Mouse (Mus musculus) MEL-GATA-1-ER (cell line): ENCODE data around the gene Nr2c2ap.

Experiments
- DNase-seq: peaks from one replicate; pipeline ENCODE4 v3.0.0-alpha.2; 2012; ENCODE audit warnings: low read depth; ENCODE audit errors: extremely low read depth

Nr2c2ap gene

GRCm38 (mm10) chr8:70118726-70119700 lies 12.1 kb upstream of the Nr2c2ap start:
- no peak for DNase-seq

GRCm38 (mm10) chr8:70120667-70121066 lies 10.5 kb upstream of the Nr2c2ap start, which contains the start of gene Ncan:
Gene Ncan (minus strand): TSS chr8:70120873.
- no peak for DNase-seq

DNA sequence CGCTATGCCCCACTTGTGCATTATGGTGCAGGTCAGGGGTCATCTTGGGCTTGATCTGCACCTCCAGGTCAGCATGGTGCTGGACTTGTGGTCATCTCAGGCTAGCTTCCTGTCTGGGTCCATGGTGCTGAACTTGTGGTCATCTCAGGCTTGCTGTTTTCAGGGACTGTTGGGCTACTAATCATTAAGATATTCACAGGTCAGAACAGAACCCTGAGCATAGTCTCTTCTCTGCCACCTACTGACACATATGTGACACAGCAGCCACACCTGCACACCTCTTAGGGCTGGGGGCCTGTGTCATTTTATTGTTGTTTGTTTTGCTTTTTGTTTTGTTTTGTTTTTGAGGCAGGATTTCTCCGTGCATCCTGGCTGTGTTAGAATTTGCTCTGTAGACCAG lies 8.3 kb upstream of the Nr2c2ap start:
- no peak for DNase-seq

DNA sequence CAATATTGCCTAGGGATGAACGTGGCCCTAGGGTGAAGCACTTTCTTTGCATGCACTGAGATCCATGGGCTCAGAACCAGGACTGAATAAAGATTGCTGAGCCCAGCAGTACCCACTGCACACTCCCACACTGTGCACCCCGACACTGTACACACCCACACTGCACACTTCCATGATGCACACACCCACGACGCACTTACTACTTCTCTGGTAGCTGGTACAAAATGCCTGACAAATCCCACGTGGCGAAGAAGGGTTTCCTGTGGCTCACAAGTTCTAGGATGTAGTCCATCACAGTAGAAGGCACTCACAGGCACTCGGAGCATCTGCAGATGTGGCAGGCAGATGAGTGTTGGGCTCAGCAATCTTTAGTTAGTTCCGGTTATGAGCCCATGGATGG lies 6.1 kb upstream of the Nr2c2ap start:
- no peak for DNase-seq

- no peak for DNase-seq
These were observed 2.7 kb upstream of the Nr2c2ap start for GRCm38 (mm10) chr8:70128435-70128834.

GRCm38 (mm10) chr8:70129309-70129952 lies 1.7 kb upstream of the Nr2c2ap start:
- DNase-seq, result no peak

DNA sequence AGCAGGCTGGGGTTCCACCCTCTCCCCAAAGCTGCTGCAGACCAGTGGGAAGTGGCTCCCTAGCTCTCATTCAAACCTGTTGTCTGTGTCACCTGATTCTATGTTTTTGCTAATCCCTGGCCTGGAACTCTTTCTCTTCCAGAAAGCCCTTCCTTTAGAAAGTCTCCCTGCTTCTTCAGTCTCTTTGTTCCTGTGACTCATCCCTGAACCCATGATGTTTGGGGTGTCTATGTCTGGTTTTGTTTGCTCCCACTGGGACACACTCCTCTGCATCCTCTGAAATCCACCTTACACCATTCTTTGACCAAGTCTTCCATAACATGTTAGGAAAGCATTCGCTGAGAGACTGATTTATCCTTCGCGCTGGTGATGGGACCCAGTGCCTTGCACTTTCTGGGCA lies 1.1 kb upstream of the Nr2c2ap start:
- no peak for DNase-seq

DNA sequence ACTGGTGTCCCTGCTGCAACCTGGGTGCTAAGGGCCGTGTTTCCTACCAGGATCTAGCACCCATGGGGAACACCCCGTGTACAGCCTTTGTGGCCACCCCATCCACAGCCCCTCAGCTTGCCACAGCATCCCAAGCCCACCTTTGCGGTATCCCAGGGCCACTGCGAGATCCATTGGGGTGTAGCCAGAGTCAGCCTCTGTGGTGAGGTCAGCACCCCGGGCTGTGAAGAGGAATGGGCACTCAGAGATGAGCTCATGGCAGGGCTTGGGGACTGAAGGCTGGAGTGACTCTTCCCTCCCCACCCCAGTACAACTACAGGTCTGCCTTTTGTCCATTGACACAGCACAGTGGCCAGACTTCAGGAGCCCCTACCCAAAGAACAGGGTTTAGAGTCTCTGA lies 3.0 kb downstream of the Nr2c2ap start:
- DNase-seq, result no peak

DNA sequence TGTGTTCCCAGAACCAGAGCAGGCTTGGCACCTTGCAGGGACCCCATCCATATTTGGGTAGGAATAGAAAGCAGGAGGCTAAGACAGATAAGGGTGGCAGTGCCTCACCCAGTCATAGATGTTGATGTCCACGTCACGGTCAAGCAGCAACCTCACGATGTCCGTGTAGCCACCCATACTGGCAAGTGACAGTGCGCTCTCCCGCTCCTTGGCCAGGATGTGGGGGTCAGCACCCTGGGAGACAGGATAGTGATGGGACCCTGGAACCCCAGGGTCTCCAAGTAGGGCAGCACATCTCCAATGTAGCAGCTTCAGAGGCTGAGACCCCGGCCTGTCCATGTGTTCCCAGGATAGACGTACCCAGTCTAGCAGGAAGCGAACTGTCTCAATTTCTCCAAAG lies 3.8 kb downstream of the Nr2c2ap start:
- no peak for DNase-seq

GRCm38 (mm10) chr8:70136591-70136990 lies 5.5 kb downstream of the Nr2c2ap start:
- DNase-seq, result no peak

GRCm38 (mm10) chr8:70137890-70138289 lies 6.8 kb downstream of the Nr2c2ap start:
- no peak for DNase-seq

DNA sequence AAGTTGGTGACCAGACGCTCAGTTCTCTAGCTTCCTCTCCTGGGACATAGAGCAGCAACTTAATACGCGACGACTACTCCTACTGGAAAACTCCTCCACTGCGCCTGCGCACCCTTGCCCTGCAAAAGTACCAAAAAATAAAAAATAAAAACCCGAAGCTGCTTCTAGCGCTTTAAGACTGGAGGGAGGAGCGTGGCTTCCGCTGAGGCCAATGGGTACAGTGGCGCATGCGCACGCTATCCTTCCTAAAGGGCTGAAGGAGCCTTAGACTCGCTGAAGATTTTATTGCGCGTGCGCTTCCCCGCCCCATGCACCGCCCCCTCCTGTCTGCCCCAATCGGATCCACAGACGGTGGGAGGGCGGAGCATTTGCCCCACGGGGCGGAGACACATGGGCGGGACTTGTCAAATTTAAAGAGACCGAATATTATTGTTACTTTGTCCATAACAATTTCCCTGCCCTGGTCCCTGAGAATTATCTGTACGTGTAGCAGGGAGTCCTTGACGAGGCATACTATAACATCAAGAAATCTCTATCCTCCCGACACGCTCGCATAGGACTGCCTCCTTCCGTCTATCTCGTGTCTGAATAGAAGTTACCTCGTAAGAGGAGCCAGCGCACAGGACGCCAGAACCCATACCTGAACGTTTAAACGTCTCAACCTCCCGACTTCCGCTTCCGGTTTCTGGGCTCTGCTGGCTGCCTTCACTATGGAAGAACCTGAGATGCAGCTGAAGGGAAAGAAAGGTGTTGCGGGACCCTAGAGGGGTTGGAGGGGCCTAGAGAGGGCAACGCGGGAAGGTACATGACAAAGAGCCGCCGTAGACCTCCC lies 8.1 kb downstream of the Nr2c2ap start, which contains the start of the genes Rfxank, Borcs8 and Mef2b:
Rfxank (minus strand) TSS at position 129 of the 832 bp plus-strand sequence.
Borcs8 (plus strand) TSS at position 474 of the 832 bp plus-strand sequence.
Mef2b (plus strand) TSS at position 686 of the 832 bp plus-strand sequence.
- DNase-seq, result peak; percentile 97

DNA sequence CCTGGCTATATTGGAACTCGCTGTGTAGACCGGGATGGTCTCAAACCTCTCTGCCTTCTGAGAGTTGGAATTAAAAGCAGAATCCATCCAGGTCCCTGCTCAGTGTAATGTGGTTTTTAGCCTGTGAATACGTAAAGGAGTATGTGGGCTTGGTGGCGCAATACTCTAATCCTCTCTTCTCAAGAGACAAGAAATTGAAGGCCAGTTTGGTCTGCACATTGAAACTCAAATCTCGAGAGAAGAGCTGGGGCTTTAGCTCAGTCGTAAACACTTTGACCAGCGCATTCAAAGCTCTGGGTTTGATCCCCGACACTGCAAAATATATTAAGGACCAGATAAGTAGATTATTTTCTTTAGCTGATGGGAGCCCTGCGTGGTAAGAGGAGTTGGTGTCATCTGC lies 8.8 kb downstream of the Nr2c2ap start:
- no peak for DNase-seq

DNA sequence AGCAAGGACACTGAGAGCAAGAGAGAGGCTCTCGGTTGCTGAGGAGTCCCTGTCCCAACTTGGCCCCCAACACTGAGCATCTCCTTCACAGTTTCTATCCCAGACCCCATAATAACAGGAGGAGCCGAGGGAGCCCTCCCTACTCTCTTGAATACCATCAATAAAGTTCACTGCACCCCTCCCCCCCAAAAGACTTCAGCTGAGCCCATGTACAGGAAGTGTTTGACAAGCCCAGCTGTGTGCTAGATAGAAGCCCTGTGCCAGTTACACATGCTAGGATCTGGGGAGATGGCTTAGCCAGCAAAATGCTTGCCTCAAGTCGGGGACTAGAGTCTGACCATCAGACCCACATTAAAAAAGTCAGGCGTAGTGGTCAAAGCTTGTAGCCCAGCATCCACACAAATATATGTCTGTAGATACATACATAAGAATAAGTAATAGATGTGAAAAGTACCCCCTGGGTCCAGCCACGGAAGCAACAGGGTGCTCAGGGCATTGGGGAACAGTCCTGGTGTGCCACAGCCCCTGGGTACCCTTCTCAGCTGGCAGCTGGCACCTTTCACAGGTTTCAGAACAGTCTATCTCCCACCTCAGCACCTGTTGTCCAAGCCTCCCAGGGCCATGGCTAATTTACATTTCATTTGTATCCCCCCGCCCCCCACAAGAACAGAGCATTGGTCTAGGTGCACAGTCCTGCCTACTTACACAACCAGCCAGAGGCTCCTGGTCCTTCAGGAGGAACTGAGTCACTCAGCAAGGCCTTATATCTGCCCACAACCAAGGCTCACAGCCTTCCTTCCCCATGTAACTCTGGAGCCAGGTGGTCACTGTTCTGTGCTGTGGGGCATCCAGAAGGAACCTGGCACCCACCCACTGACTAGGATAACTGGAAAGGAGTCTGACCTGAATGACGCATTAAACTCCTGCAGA lies 16.8 kb downstream of the Nr2c2ap start:
- DNase-seq, result no peak

- DNase-seq, result no peak
These were observed 19.0 kb downstream of the Nr2c2ap start for GRCm38 (mm10) chr8:70150158-70150557.

DNA sequence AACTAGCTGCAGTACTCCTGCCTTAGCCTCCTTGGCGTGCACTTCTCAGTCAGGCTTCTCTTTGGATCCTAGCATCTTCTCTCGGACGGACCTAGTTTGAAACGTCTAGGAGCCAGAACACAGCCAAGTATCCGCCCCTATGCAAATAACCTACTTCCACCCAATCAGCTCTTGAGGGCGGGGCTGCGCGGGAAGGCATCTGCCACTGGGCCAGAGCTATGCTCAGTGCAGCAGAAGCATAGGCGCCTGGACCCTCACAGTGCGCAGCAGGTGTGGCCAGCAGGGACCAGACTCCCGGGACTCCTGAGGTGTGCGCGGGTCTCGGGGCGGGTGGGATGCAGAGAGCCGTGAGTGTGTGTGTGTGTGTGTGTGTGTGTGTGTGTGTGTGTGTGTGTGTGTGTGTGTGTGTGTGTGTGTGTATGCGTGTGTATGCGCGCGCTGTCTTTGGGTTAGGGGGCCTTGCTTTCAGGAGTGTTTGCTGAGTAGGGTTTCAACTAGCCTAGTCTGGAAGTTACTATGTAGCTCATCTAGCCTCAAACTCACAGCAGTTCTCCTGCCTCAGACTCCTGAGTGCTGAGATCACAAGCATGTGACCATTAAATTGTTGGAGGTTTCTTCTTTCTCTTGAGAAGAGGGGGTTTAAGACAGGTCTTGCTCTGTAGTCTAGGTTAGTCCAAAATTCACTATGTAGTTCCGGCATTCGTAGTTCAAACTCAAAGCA lies 21.6 kb downstream of the Nr2c2ap start:
- DNase-seq, result peak; percentile 74

GRCm38 (mm10) chr8:70157240-70157800 lies 26.2 kb downstream of the Nr2c2ap start:
- DNase-seq, result no peak

DNA sequence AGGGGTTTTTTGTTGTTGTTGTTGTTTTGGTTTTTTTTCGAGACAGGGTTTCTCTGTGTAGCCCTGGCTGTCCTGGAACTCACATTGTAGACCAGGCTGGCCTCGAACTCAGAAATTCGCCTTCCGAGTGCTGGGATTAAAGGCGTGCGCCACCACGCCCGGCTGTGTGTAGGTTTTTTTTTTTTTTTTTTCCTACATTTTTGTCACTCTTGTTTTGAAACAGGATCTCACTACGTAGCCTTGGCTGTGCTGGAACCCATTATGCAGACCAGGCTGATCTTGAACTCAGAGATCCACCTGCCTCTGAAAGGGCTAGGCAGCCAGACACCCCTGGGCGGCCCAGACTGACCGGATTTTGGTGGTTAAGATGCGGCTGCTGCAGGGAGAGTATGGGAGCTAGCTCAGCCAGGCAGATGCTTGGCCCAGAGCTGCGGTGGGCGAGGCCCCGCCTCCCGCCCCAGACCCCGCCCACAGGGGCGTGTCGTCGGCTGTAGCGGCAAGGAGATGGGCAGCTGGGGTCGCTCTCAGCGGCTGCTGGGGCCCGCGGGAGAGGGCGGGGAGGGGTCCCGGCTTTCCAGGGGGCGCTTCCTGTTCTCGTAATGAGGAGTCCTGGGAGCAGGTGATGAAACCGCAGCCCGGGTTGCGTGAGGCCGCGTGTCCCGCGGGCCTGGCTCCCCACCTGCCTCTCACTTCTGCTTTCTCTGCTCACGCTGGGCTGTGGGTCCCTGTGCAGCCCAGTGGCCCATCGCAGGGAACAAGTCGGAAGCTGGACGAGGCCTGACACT lies 27.1 kb downstream of the Nr2c2ap start:
- no peak for DNase-seq
